Mouse (Mus musculus): Measurements from ENCODE around the gene Rrn3. TPM values are rescaled to one million over a fixed set of nuclear protein-coding genes. Genes with fewer than 3 reads are reported as not detected.

Rrn3 gene
- total and polyA plus RNA-seq, 3 experiments, result 83.5 to 136 (median 93.8) TPM

GRCm38 (mm10) chr16:13819806-13820500 is 39.4 kb downstream of the Rrn3 start:
- Histone ChIP-seq H3K9ac (ENCODE audit: insufficient read depth, low read depth) (peak overlapping the region; percentile 58), H3K27ac (ENCODE audit: insufficient read depth, low read depth) (no peak overlapping the region), H3K27me3 (replicated peaks) (no peaks in the 10 kb centered on the region), H3K4me3 (replicated peaks in 1 of 3; ENCODE audit: low read depth in 2 of 3, low read length in 2 of 3, poor library complexity in 1 of 3) (peak overlapping the region; percentile 64 to 80 (median 70)), H3K9me3 (replicated peaks; ENCODE audit: low read length) (peaks cover 3% of the 10 kb centered on the region), H3K4me2 (ENCODE audit: insufficient read depth, low read depth, poor library complexity, severe bottlenecking) (peak overlapping the region; percentile 72), H3K4me1 (ENCODE audit: control insufficient read depth in 1 of 2, insufficient read depth in 2 of 2) (peaks cover 0 to 35% of the 10 kb centered on the region in 2 experiments; a peak in 2 of 4 replicates), H3K36me3 (replicated peaks in 1 of 2; ENCODE audit: control insufficient read depth in 1 of 2, insufficient read depth in 1 of 2, low read length in 1 of 2) (peaks cover 13 to 42% of the 10 kb centered on the region in 2 experiments), H3K79me2 (replicated peaks; ENCODE audit: control insufficient read depth, extremely low read depth, insufficient read depth, poor library complexity, severe bottlenecking) (no peaks in the 10 kb centered on the region)
- no peak for TF ChIP-seq USF1 (IDR thresholded peaks at IDR 0.05; ENCODE audit: low read depth, low read length)
- TF ChIP-seq ETS1 (conservative IDR thresholded peaks at IDR 0.05; ENCODE audit: low read depth, low read length), result no peak
- TF ChIP-seq JUN (IDR thresholded peaks at IDR 0.05; ENCODE audit: insufficient read depth, low read depth, low read length), result no peak
- no peak for TF ChIP-seq NELFE (IDR thresholded peaks at IDR 0.05; ENCODE audit: low read depth, low read length)
- no peak for TF ChIP-seq CTCF (conservative IDR thresholded peaks at IDR 0.05 in 1 of 2, IDR thresholded peaks at IDR 0.05 in 1 of 2; ENCODE audit: low read depth in 2 of 2, low read length in 2 of 2)
- TF ChIP-seq TBP (conservative IDR thresholded peaks at IDR 0.05; ENCODE audit: low read depth, low read length), result no peak
- TF ChIP-seq BHLHE40 (IDR thresholded peaks at IDR 0.05; ENCODE audit: low read depth, low read length), result no peak
- no peak for TF ChIP-seq RAD21 (IDR thresholded peaks at IDR 0.05; ENCODE audit: low read depth, low read length)
- in situ Hi-C loops (cut with MboI; ENCODE audit: low pct_ligation_motif_present, low pct_unique_long_range_greater_than_20kb, low sequenced_read_pairs), result no loop called here
- no peak for DNase-seq (ENCODE audit: extremely low read depth)
- dilution Hi-C loops (cut with MboI; ENCODE audit: extremely low pct_ligation_motif_present, extremely low pct_unique_long_range_greater_than_20kb, low sequenced_read_pairs), result no loop called here

GRCm38 (mm10) chr16:13820771-13821170 is 40.3 kb downstream of the Rrn3 start:
- no peak overlapping the region for H3K4me3 ChIP-seq (replicated peaks in 1 of 3; ENCODE audit: low read depth in 2 of 3, low read length in 2 of 3, poor library complexity in 1 of 3)
- no peaks in the 10 kb centered on the region for H3K27me3 ChIP-seq (replicated peaks)
- H3K9ac ChIP-seq (ENCODE audit: insufficient read depth, low read depth), result no peak overlapping the region
- no peak overlapping the region for H3K4me2 ChIP-seq (ENCODE audit: insufficient read depth, low read depth, poor library complexity, severe bottlenecking)
- peaks cover 12 to 41% of the 10 kb centered on the region in 2 experiments for H3K36me3 ChIP-seq (replicated peaks in 1 of 2; ENCODE audit: control insufficient read depth in 1 of 2, insufficient read depth in 1 of 2, low read length in 1 of 2)
- peaks cover 3% of the 10 kb centered on the region for H3K9me3 ChIP-seq (replicated peaks; ENCODE audit: low read length)
- H3K79me2 ChIP-seq (replicated peaks; ENCODE audit: control insufficient read depth, extremely low read depth, insufficient read depth, poor library complexity, severe bottlenecking), result no peaks in the 10 kb centered on the region
- H3K4me1 ChIP-seq (ENCODE audit: control insufficient read depth in 1 of 2, insufficient read depth in 2 of 2), result peaks cover 0 to 35% of the 10 kb centered on the region in 2 experiments; a peak in 2 of 4 replicates
- H3K27ac ChIP-seq (ENCODE audit: insufficient read depth, low read depth), result no peak overlapping the region
- TF ChIP-seq ETS1 (conservative IDR thresholded peaks at IDR 0.05; ENCODE audit: low read depth, low read length) (no peak), CTCF (conservative IDR thresholded peaks at IDR 0.05 in 1 of 2, IDR thresholded peaks at IDR 0.05 in 1 of 2; ENCODE audit: low read depth in 2 of 2, low read length in 2 of 2) (peak in 1 of 2 experiments; percentile 41; a peak in 2 of 4 replicates), USF2 (conservative IDR thresholded peaks at IDR 0.05; ENCODE audit: low read depth, low read length) (no peak), SMC3 (IDR thresholded peaks at IDR 0.05; ENCODE audit: low read depth, low read length) (peak; percentile 3; the same call in 1 of the 2 replicates), ZKSCAN1 (IDR thresholded peaks at IDR 0.05; ENCODE audit: borderline replicate concordance, low read depth, low read length) (no peak), RAD21 (IDR thresholded peaks at IDR 0.05; ENCODE audit: low read depth, low read length) (peak; percentile 27)
- in situ Hi-C loops (cut with MboI; ENCODE audit: low pct_ligation_motif_present, low pct_unique_long_range_greater_than_20kb, low sequenced_read_pairs) (no loop called here), dilution Hi-C loops (cut with MboI; ENCODE audit: extremely low pct_ligation_motif_present, extremely low pct_unique_long_range_greater_than_20kb, low sequenced_read_pairs) (no loop called here)
- DNase-seq (ENCODE audit: extremely low read depth), result no peak
